Mouse (Mus musculus) olfactory bulb, adult 2 months (tissue): ENCODE data around the gene Ascl2.

Experiments
- CTCF ChIP-seq: fragments of 200-500 bp; IDR thresholded peaks from 2 replicates; pipeline ENCODE4 v1.5.1; 2012; ENCODE audit warnings: low read depth, mild to moderate bottlenecking, low read length, moderate library complexity; ENCODE audit not compliant: insufficient read depth
- POLR2A ChIP-seq: fragments of 200-500 bp; IDR thresholded peaks from 2 replicates; pipeline ENCODE4 v1.6.1; 2012; ENCODE audit warnings: mild to moderate bottlenecking, low read depth, low read length, moderate library complexity; ENCODE audit not compliant: insufficient read depth

- TF ChIP-seq POLR2A, result no peak
- no peak for TF ChIP-seq CTCF
These were observed 39.5 kb downstream of the Ascl2 start for GRCm38 (mm10) chr7:142929516-142929915.
